ENCODE assay signal across 12 mouse cellular contexts in genomic region chr4:133070821-133071372, GRCm38 (mm10). TPM values are rescaled to one million over a fixed set of nuclear protein-coding genes. Genes with fewer than 3 reads are reported as not detected.
DNase-seq lines count a peak whose midpoint lies in the region; ATAC-seq and TF ChIP-seq lines count a peak whose summit lies in the region.
"Had no signal": no experiment of that assay in that cellular context is flagged by ENCODE, and none has a peak within 500 bp of the region (broad histone marks: within the 10 kb centered on the region; RNA-seq: fewer than 3 reads in every experiment).

No protein-coding gene starts in this region.

- peaks cover 94% of the 10 kb centered on the region for H3K36me3 ChIP-seq in heart, embryonic 13.5 days
- H3K36me3 ChIP-seq in midbrain, embryonic 10.5 days = peaks cover 58% of the 10 kb centered on the region
- peaks cover 5% of the 10 kb centered on the region; the same call in 1 of the 2 replicates for H3K36me3 ChIP-seq in midbrain, embryonic 16.5 days (ENCODE audit: control insufficient read depth, insufficient read depth, low read length)
- H3K36me3 ChIP-seq in embryonic facial prominence, embryonic 15.5 days = peaks cover 58% of the 10 kb centered on the region
- peaks cover 15% of the 10 kb centered on the region for H3K36me3 ChIP-seq in small intestine, adult 2 months (ENCODE audit: control insufficient read depth, insufficient read depth, low read length)

- TF ChIP-seq CTCF in small intestine, adult 2 months (IDR thresholded peaks at IDR 0.05; ENCODE audit: extremely low read depth, insufficient read length, insufficient replicate concordance, low read depth, low read length) = no peak

- no peak overlapping the region for H3K4me3 ChIP-seq in heart, embryonic 13.5 days
- H3K4me3 ChIP-seq in midbrain, embryonic 10.5 days = no peak overlapping the region
- no peak overlapping the region for H3K4me3 ChIP-seq in midbrain, embryonic 16.5 days (ENCODE audit: low read depth, low read length)
- no peak overlapping the region for H3K4me3 ChIP-seq in embryonic facial prominence, embryonic 15.5 days (replicated peaks)
- H3K4me3 ChIP-seq in small intestine, adult 2 months (ENCODE audit: low read depth, low read length) = no peak overlapping the region
- H3K4me3 ChIP-seq: hindbrain, embryonic 10.5 days; limb, embryonic 12.5 days had no signal

- TF ChIP-seq POLR2A in small intestine, adult 2 months (IDR thresholded peaks at IDR 0.05; ENCODE audit: low read depth, low read length) = no peak

- intact Hi-C loops in heart, postnatal 25 days (cut with DNase I) = no loop called here

- no peak for ATAC-seq in heart, embryonic 13.5 days (ENCODE audit: extremely low read depth, insufficient number of reproducible peaks, low FRiP score, low TSS enrichment)
- no peak for ATAC-seq in midbrain, embryonic 16.5 days
- no peak for ATAC-seq in embryonic facial prominence, embryonic 15.5 days (ENCODE audit: insufficient number of reproducible peaks, low FRiP score, low TSS enrichment, low read depth)

- peak overlapping the region; percentile 53 for H3K27ac ChIP-seq in heart, embryonic 13.5 days (replicated peaks)
- peak overlapping the region; percentile 10; the same call in 1 of the 2 replicates for H3K27ac ChIP-seq in midbrain, embryonic 10.5 days (replicated peaks)
- H3K27ac ChIP-seq in midbrain, embryonic 16.5 days (ENCODE audit: low read length) = no peak overlapping the region
- peak overlapping the region; percentile 19; the same call in 1 of the 2 replicates for H3K27ac ChIP-seq in embryonic facial prominence, embryonic 15.5 days (replicated peaks)
- H3K27ac ChIP-seq in small intestine, adult 2 months (ENCODE audit: insufficient read depth, low read depth, low read length) = peak overlapping the region; percentile 2; the same call in 1 of the 2 replicates
- H3K27ac ChIP-seq: limb, embryonic 12.5 days had no signal

- no peak overlapping the region for H3K4me2 ChIP-seq in heart, embryonic 13.5 days
- no peak overlapping the region for H3K4me2 ChIP-seq in midbrain, embryonic 16.5 days (ENCODE audit: low read length)
- no peak overlapping the region for H3K4me2 ChIP-seq in embryonic facial prominence, embryonic 15.5 days (replicated peaks)
- H3K4me2 ChIP-seq: limb, embryonic 12.5 days had no signal

- H3K4me1 ChIP-seq in heart, embryonic 13.5 days = peaks cover 84% of the 10 kb centered on the region
- peaks cover 72% of the 10 kb centered on the region for H3K4me1 ChIP-seq in midbrain, embryonic 10.5 days
- peaks cover 37% of the 10 kb centered on the region for H3K4me1 ChIP-seq in midbrain, embryonic 16.5 days (ENCODE audit: control insufficient read depth, insufficient read depth, low read length)
- peaks cover 63% of the 10 kb centered on the region for H3K4me1 ChIP-seq in embryonic facial prominence, embryonic 15.5 days
- peaks cover 2% of the 10 kb centered on the region; the same call in 1 of the 2 replicates for H3K4me1 ChIP-seq in small intestine, adult 2 months (ENCODE audit: control insufficient read depth, insufficient read depth, insufficient read length, low read length)

- H3K9ac ChIP-seq in heart, embryonic 13.5 days = peak overlapping the region; percentile 41; the same call in 1 of the 2 replicates
- H3K9ac ChIP-seq in midbrain, embryonic 16.5 days (ENCODE audit: low read depth, low read length) = no peak overlapping the region
- H3K9ac ChIP-seq in embryonic facial prominence, embryonic 15.5 days = no peak overlapping the region
- H3K9ac ChIP-seq: limb, embryonic 12.5 days had no signal

- H3K27me3 ChIP-seq in heart, embryonic 13.5 days (replicated peaks) = no peaks in the 10 kb centered on the region
- H3K27me3 ChIP-seq in midbrain, embryonic 10.5 days (ENCODE audit: low read depth, poor library complexity, severe bottlenecking) = no peaks in the 10 kb centered on the region; the same call in 1 of the 2 replicates
- H3K27me3 ChIP-seq in midbrain, embryonic 16.5 days (ENCODE audit: control insufficient read depth, insufficient read depth, low read depth, low read length) = no peaks in the 10 kb centered on the region
- H3K27me3 ChIP-seq in embryonic facial prominence, embryonic 15.5 days = no peaks in the 10 kb centered on the region
- H3K27me3 ChIP-seq in small intestine, adult 2 months (ENCODE audit: control insufficient read depth, insufficient read depth, low read length) = no peaks in the 10 kb centered on the region
- H3K27me3 ChIP-seq: limb, embryonic 12.5 days had no signal

- no peak for DNase-seq in heart, postnatal 25 days (ENCODE audit: low spot score)
- no peak for DNase-seq in midbrain, embryonic 10.5 days (ENCODE audit: low spot score)
- DNase-seq in spleen, adult 12 weeks (ENCODE audit: low spot score) = no peak
- DNase-seq: kidney, adult 9 months; lung, adult 18-20 months; thymus, adult 18-20 months had no signal

- WGBS in heart, embryonic 13.5 days = 66% methylated on average over 5 of the region's 5 CpGs
- WGBS in midbrain, embryonic 10.5 days = 95% methylated on average over 5 of the region's 5 CpGs
- WGBS in midbrain, embryonic 16.5 days = 96% methylated on average over 5 of the region's 5 CpGs
- WGBS in embryonic facial prominence, embryonic 15.5 days = 86% methylated on average over 5 of the region's 5 CpGs
- WGBS in small intestine, adult 2 months = 76% methylated on average over 5 of the region's 5 CpGs

- no peaks in the 10 kb centered on the region for H3K9me3 ChIP-seq in heart, embryonic 13.5 days
- H3K9me3 ChIP-seq in midbrain, embryonic 10.5 days (replicated peaks) = no peaks in the 10 kb centered on the region
- no peaks in the 10 kb centered on the region for H3K9me3 ChIP-seq in midbrain, embryonic 16.5 days (replicated peaks; ENCODE audit: control insufficient read depth, low read length, poor library complexity, severe bottlenecking)
- no peaks in the 10 kb centered on the region for H3K9me3 ChIP-seq in embryonic facial prominence, embryonic 15.5 days (replicated peaks)
- H3K9me3 ChIP-seq: hindbrain, embryonic 10.5 days; limb, embryonic 12.5 days had no signal

RNA-seq across cellular contexts. Expression of gene Wasf2, which starts 59.4 kb away (rescaled TPM):
- 64.6 and 72.7 TPM in 2 replicates for polyA plus RNA-seq in heart, embryonic 13.5 days (2015; fragmentation: Nextera tagmentation; extraction: Ambion mirVana)
- total RNA-seq in heart, postnatal 25 days (2021) = 100 to 1,000 TPM in 1 of 2 experiments, 10 to 100 TPM in 1; 77.7 to 110 TPM
- polyA plus RNA-seq in midbrain, embryonic 10.5 days (2016; fragmentation: Nextera tagmentation; extraction: Ambion mirVana) = 48.3 and 50.3 TPM in 2 replicates
- polyA plus RNA-seq in midbrain, embryonic 16.5 days (2015; fragmentation: Nextera tagmentation; extraction: Ambion mirVana) = 20.1 and 27.1 TPM in 2 replicates
- 116 and 118 TPM in 2 replicates for polyA plus RNA-seq in embryonic facial prominence, embryonic 15.5 days (2015; fragmentation: Nextera tagmentation; extraction: Ambion mirVana)
- polyA plus RNA-seq in small intestine, adult 2 months (2012; rRNA removed) = 37.6 and 97.6 TPM in 2 replicates

RNA-seq across cellular contexts. Expression of gene Ahdc1, which starts 59.8 kb away (rescaled TPM):
- polyA plus RNA-seq in heart, embryonic 13.5 days (2015; fragmentation: Nextera tagmentation; extraction: Ambion mirVana) = 6.5 and 6.9 TPM in 2 replicates
- total RNA-seq in heart, postnatal 25 days (2021) = 10 to 100 TPM; 43.2 to 50.4 TPM
- 5.7 and 5.8 TPM in 2 replicates for polyA plus RNA-seq in midbrain, embryonic 10.5 days (2016; fragmentation: Nextera tagmentation; extraction: Ambion mirVana)
- 11.2 and 12.5 TPM in 2 replicates for polyA plus RNA-seq in midbrain, embryonic 16.5 days (2015; fragmentation: Nextera tagmentation; extraction: Ambion mirVana)
- 13.2 and 13.9 TPM in 2 replicates for polyA plus RNA-seq in embryonic facial prominence, embryonic 15.5 days (2015; fragmentation: Nextera tagmentation; extraction: Ambion mirVana)
- polyA plus RNA-seq in small intestine, adult 2 months (2012; rRNA removed) = 13.8 and 23.7 TPM in 2 replicates
